Mouse (Mus musculus): Measurements from ENCODE around the gene Golga5. TPM values are rescaled to one million over a fixed set of nuclear protein-coding genes. Genes with fewer than 3 reads are reported as not detected.

The Golga5 gene
- polyA plus RNA-seq, 1 experiment, result 11.4 TPM

Other genes with a start within 250 kb of the Golga5 start
- gene Rin3, start 186.1 kb upstream of the Golga5 start, polyA plus RNA-seq (2012; rRNA removed), result 6.8 and 9.1 TPM in 2 replicates
- gene Lgmn, start 29.3 kb upstream of the Golga5 start, polyA plus RNA-seq (2012; rRNA removed), result 91.8 and 104 TPM in 2 replicates
- 32.2 and 45.9 TPM in 2 replicates for gene Chga, start 85.8 kb downstream of the Golga5 start, polyA plus RNA-seq (2012; rRNA removed)
- gene Itpk1, start 235.8 kb downstream of the Golga5 start, polyA plus RNA-seq (2012; rRNA removed), result 205 and 268 TPM in 2 replicates

All from large intestine, adult 2 months (tissue).